Mouse (Mus musculus): ENCODE measurements at regions not wholly inside any gene's neighbourhood (a gene's known extent, or its start where the extent isn't known, plus 50 kb on each side); places are given as distances from the start of the nearest gene placed in this dataset.
"Not testable (repeated sequence)": the region's sequence is repeated elsewhere in the genome, so short reads cannot be mapped to it uniquely, and the experiment has no call there.

DNA sequence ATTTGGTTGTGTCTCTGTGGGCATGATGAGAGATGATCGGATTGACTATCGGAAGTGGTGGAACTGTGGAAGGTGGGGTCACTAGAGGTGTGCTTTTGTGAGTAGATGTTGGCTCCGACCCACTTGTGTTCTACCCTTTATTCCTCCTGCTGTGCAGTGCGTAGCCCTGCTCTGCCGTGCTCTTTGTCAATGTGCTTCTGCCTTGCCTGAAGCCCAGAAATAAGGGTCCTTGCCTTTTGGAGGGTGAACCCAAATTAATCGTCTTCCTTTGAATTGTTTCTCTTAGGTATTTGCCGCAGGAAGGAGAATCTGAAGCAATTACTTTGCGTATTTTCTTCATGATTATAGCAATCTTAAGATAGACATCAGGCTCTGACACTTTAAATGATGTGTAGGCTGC, 421.6 kb upstream of the Zfp507 start:
- DNase-seq (ENCODE audit: low read depth, low spot score), result no peak

DNA sequence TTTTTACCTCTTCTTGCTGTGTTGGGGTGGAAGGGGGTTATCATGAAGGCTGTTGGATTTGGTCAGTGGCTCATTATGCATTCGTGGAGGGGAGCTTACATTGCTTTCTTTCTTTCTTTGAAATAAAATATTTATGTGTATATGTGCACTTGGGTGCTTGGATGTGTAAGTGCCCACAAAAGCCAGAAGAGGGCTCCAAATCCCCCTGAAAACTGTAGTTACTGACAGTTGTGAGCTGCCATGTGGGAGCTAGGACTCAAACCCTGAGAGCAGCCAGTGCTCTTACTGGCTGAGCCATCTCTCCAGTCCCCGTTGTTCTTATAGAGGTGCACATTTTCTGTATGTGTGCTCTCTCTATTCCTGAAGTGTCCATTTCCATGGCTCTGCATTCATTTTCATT, 415.6 kb upstream of the Zfp507 start:
- DNase-seq (ENCODE audit: low read depth, low spot score), result no peak

DNA sequence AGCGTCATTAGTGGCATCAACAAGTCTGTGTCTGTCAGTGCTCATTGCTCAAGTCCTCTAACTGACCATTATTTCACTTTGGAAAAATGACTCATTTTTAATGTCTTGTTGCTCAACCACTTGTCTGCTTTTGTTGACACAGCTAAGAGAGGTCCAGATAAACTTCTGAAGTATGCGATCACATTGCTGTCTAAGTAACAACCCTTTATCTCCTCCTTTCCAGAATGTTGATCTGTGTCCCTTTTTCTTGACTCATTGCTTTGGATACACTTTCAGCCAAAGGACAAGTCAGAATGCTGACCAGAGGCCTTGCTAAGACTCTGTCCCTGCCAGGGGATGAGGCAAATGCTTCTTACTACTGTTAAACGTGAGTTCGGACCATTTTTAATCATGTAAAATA, 407.2 kb upstream of the Zfp507 start:
- DNase-seq (ENCODE audit: low read depth, low spot score), result no peak

DNA sequence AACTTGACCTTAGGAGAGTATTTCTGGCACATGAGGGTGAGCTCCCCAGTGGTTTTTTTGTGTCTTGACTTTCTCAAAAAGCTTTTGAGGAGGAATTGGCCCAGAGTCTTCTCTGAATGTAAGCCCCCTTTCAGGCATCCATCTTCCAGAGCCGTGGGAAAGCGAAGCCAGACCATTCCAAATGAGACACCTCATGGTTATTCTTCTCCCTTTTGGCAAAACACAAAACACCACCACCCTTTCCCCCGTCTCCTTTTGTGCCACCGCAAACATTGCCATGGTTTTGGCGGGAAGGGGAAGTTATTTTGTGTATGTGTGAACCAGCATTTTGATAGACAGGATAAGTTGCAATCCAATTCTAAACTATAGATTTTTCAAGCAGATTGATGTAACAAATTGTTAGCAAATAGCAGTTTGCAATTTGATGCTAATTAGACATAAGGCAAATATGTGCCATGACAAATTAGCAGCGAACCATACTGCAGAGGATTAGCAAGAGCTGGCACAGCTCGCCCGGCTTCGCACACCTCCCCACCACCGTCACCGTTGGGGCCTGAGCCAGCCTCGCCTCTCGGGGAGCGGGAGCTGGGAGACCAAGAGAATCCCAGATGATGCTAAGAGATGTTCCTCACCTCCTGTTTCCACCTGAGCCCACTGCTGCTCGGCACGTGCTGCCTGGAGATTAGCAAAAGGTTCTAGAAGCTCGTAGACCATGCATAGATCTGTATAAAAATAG, 404.9 kb upstream of the Zfp507 start:
- no peak for DNase-seq (ENCODE audit: low read depth, low spot score)

DNA sequence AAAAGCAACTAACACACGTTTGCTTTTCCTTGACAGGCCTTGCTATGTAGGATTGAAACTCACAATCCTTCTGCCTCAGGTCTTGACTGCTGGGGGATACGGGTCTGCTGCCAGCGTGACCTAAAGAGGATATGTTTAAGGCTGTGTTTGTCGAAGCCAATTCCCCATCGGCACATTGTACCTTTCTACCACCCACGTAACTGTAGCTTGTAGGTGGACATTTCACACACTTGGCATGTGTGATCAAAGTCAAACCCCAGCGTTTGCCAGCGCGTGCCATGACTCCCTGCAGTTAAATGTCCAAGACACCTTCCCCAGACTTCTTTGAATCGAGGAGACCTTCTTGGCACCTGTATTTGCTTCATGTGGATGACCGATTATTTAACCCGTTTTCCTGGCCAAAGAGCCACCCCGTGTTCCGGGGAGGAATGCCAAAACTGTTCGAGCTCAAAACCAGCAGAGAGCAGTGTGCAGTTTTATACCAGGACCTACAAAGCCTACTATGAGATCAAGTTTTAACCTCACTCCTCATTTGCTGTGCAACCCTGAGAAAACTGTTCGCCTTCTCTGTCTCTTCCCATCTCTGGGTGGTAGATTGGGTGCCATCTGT, 395.4 kb upstream of the Zfp507 start:
- no peak for DNase-seq (ENCODE audit: low read depth, low spot score)

DNA sequence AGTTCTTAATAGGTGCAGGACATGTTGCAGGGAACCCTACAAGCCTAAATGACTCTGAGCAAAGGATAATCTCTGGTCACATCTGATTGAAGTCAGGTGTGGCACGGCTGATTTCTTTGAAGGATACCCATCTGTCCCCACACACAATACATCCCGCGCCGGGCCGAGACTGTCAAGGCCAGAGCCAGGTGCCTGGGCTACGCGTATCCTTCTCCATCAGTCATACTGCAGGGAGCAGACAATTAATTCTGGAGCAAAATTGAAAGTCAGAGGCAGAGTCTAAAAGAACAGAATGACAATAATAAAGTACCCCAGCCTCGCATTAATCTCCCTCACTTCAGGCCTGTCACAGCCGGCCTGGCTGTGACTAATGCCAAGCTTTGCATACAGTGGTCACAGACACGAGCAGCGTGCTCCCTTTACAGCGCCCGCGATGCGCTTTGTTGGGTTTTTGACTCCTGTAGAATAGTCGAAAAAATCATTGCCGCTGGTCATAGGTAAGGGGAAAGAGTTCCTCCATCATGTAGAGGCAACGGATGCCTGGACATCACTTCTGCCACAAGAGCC, 393.4 kb upstream of the Zfp507 start:
- DNase-seq (ENCODE audit: low read depth, low spot score), result no peak

DNA sequence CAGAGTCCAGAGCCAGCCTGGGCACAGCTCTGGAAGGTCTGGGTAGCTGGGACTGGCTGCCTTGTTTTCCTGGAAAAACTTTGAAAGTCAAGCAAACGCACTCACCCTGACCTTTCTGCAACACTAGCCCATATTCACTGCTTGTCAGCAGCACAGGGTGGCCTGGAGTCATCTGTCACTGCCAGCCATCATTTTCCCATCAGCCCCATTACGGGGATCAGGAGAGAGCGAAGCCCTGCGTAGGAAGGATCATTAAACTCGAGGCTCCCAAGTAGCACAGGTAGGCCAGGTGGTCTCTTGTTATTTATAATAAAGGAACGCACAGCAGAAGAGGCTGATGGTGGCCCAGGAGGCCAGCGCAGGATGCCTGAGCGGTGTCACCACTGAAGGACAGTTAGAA, 389.8 kb upstream of the Zfp507 start:
- no peak for DNase-seq (ENCODE audit: low read depth, low spot score)

DNA sequence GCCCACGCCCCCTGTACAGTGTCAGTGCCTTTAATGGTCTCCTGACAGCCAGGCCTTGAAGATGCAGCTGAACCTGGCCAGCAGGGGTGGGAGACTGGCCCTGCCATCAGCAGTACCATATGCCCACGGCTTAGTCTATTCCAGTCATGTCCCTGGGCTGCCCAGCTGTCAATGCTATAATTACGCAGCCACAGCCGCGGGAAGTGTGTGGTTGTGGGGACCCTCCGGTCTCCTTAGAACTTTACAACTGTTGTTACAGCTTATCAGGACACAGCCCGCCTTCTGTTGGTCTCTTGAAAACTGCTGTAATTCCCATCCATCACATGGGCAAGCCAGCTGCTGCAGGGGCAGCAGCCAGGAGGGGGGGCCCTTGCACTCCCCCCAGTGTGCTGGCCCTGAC, 375.1 kb upstream of the Zfp507 start:
- DNase-seq (ENCODE audit: low read depth, low spot score), result no peak

DNA sequence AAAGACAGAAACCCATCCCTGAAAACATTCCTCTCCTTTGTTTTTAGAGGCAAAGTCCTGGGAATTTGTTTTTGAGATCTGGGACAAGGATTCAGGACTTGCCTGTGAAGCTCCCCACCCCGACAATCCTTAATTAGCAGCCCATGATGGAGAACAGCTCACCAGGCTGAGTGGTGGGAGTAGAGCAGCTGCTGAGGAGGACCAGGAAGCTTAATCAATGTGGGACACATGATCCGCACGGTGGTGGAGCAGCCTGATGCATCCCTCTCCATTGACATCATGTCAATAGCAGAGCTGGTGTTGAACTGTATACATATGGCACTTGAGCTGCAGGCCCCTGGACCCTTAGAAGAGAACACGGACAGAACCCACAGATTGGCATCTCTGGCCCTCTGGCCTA, 372.5 kb upstream of the Zfp507 start:
- DNase-seq (ENCODE audit: low read depth, low spot score), result no peak

DNA sequence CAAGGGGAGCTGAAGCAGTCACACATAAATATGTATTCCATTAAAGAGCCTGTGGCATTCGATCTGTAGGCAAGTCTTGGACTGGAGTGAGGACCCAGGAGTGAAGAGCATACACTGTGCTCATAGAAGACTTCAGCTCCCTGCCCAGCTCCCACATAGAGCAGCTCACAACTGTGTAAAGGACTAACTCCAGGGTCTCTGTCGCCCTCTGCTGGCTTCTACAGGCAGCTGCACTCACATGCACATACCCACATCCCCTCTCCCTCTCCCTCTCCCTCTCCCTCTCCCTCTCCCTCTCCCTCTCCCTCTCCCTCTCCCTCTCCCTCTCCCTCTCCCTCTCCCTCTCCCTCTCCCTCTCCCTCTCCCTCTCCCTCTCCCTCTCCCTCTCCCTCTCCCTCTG, 369.7 kb upstream of the Zfp507 start:
- not testable (repeated sequence) for DNase-seq (ENCODE audit: low read depth, low spot score)

DNA sequence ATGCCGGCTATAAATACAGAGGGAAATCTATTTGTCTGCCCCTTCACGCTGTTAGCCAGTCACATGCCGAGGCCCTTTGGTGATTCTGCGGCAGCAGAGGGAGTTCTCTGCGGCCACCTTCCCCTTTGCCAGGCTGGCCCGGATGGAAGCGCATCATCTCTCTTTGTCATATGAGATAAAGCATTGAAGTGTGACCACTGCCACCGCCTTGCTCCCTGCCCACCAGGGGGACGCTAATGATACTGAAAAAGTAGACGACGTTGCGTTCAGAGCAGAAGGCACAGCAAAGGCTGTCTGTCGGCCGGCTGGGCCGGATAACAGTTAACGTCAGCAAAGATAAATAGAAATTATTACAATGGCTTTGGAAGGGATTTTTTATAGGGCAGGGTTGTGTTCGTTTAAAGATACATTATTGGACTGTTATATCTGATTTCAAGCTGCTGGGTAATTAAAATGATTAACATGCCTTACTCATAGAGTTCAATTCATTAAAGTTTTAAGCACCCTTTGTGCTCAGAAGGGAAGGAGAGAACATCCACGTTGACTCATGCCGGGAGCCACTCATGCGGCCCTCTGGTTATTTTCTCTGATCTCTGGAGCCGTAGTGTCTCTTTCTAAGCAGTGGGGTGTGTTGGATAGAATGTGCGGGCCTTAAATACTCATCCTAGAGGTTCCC, 354.6 kb upstream of the Zfp507 start:
- no peak for DNase-seq (ENCODE audit: low read depth, low spot score)

DNA sequence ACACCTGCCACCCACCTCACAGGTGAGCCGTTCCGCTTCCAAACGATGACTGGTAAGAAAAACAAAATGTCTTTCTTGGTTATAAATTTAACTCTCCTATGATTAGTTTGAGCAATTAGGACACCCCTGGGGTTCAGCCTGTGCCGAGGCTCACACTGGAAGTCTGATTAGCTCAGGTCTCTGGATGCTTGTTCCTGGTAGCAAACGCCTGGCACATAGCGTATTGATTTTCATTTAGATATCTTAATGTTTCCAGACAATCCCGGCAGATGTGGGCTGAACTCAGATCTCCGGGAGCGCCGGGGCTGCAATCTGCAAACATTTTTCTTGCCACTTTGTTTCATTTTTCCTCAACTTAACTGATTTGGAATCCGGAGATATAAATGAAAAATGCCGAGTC, 353.8 kb upstream of the Zfp507 start:
- DNase-seq (ENCODE audit: low read depth, low spot score), result no peak

DNA sequence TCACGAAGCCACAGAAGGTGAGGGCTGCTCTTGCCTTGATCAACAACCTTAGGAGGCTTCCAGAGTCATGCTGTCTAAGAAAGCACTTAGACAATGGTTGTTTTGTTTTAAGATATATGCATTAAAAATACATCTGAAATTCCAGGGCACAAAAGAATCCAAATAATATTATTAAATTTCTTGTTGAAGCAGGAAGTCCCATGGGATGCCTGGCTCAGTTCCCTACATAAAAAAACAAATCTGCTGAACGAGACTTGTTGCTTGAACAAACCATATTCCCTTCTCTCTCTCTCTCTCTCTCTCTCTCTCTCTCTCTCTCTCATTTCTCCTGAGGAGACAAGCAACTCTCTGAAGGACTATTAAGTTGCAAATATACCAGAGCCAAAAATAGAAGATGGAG, 352.8 kb upstream of the Zfp507 start:
- DNase-seq (ENCODE audit: low read depth, low spot score), result no peak

DNA sequence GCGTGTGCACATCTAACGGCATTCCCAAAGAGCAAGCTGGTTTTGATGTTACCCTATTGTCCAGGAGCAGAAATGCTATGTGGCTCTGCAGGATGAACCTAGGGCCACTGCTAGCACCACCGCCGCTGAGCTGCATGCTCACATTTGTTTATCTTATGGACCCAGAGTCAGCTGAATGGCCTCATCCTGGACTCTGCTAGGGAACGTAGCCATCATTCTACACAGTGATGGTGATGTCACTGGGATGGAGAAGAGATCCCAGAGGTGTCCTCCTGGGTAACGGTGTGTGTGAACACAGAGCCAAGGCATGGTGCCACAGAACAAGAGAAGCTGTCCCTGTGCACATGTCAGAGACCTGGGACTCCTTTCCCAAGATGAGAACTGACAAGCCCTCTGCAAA, 352.4 kb upstream of the Zfp507 start:
- DNase-seq (ENCODE audit: low read depth, low spot score), result no peak

DNA sequence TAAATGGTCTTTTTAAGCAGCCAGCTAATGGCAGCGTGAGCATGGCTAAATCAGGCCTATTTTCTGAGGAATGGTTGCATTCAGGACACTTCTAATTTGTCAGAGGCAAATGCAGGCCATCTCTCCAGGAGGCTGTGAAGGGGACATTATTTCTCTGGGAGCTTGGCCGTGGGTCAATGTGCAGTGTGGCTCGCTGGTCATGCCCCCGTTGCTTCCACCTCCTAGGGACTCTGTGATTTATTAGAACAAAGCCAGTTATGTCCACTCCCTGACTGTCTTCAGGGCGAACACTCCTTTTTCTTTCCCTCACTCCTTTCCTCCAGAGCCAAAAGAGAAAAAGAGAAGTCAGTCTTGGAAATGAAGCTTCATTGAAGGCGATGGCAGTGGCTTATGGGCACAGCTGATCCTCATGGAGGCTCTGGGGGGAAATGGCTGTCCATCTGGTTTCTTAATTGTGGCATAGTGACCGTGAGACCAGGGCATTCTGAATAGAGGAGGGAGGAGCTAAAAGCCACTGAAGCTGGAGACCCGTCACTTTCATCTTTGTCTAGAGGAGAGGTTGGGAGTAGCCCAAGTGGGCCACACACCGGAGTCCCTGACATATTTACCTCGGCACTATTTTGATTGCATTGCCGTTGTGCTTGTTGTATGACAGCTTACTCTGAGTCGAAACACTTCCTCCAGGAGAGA, 348.2 kb upstream of the Zfp507 start:
- no peak for DNase-seq (ENCODE audit: low read depth, low spot score)

DNA sequence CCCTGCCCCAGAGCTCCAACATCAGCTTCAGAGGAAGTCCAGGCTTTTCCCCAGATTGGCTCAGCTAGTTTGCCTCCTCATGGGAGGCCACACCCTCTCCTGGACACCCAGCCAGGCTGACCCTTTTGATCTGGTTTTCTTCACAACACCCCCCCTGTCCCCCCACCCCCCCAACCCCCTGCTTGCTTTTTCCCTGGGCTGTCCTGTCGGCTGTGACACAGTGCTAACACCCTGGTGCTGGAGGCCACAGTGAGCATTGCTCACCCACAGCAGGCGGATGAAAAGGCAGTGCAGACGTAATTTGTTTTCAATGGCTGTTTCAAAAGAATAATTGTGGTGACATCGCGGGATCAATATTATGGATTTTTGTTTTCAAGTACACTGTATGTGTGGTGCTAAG, 333.8 kb upstream of the Zfp507 start:
- no peak for DNase-seq (ENCODE audit: low read depth, low spot score)

DNA sequence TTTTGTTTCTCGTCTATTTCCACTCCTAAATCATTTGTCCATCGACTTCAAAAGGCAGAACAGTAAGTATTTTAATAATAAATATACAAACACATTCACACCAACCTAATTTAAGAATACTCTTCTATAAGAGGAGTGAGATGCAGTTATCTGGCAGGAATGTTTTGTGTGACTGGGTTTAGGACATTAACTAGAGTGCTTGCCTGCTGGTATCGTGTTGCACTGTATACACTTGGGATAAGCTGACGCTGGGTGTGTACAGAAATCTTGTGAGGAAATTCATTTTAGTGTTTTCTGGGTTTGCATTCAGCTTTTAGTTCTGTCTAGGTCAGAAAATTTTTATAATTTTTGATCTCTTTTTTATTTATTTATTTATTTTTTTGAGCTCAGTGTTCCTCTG, 331.8 kb upstream of the Zfp507 start:
- DNase-seq (ENCODE audit: low read depth, low spot score), result no peak

DNA sequence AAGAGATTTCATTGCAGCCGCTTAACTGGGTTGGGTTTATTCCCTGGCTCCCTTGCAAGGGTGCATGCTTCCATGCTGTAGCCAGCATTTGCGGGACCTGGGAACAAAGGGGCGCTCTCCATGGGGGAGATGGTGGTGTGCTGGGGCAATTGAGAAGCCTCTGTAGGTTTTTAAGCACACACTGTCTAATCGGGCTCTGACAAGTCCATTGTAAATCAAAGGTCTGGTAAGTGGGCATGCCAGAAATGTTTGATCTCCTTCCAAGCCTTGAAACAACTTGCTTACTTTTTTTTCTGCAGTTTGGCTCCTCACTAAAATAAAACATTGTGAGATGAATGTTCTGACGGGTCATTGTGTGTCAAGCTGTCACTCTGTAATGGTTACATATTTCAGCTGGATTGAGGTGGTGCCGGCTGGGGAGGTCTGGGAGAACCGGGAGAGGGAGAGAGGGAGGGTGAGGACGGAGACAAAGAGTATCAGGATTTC, 330.9 kb upstream of the Zfp507 start:
- DNase-seq (ENCODE audit: low read depth, low spot score), result no peak

DNA sequence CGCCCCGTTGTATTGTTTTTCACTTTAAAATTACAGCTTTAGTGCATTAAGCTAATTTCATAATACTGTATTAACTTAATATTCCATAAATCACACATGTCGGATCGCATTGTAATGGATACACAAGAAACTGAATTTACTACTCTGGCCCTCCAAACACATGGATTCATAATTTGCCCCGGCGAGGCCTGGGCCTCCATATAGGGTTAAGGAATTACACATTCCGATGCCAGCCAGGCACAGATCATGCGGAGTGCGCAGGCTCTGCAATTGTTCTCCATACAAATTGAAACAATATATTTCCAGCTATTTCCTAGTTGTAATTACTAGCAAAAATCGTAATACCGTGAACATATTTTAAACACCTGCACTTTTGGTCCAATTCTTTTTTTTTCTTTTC, 330.2 kb upstream of the Zfp507 start:
- DNase-seq (ENCODE audit: low read depth, low spot score), result no peak

DNA sequence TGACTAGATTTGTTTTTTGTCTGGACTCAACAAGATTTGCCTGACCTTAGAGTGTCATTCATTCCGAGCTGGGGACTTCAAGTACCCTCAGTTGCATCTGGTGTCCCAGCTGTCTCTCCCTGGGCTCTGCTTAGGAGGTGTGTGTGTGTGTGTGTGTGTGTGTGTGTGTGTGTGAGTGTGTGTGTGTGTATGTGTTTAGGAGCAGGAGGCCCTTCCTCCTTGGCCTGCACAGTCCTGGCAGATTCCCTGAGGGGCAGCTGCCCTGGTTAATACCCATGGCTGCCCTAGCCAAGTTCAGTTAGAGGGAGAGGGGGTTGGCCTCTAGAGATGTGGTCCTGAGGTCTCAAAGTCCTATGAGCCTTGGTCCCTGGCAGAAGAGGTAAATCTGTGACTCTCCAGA, 329.8 kb upstream of the Zfp507 start:
- no peak for DNase-seq (ENCODE audit: low read depth, low spot score)

DNA sequence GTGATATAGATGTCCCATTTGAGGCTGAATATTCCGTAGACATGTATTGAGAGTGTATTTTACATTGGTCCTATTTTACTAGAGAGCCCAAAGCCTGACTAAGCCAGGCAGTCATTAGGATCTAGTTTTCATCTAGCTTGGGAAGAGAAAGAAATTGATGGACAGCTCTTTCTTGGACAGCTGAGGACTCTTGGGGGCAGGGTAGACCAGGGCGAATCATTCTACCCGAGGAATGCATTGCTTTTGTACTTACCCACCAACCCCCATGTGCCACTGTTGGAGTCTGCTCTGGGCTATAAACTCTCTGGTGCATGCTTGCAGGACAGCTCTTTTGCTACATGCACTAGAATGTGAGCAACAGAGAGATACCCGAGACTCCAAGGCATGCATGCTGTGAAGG, 294.3 kb upstream of the Zfp507 start:
- DNase-seq (ENCODE audit: low read depth, low spot score), result no peak

Data from retina, postnatal 7 days (tissue).